Mouse (Mus musculus) CH12.LX (cell line): Measurements from ENCODE around the gene Atxn3.

Experiments
- CTCF ChIP-seq, 2 experiments: IDR thresholded peaks in 1 of 2; conservative IDR thresholded peaks in 1 of 2; 2 replicates each; pipeline ENCODE4 v1.5.1; 2011 to 2012; ENCODE audit warnings: low read depth in 2 of 2, low read length in 2 of 2, improper control_type of control experiment in 1 of 2, inconsistent platforms in 1 of 2, mild to moderate bottlenecking in 1 of 2, moderate library complexity in 1 of 2
- EP300 ChIP-seq: IDR thresholded peaks from 2 replicates; pipeline ENCODE4 v1.6.1; 2011; ENCODE audit warnings: low read length, improper control_type of control experiment
- ETS1 ChIP-seq: conservative IDR thresholded peaks from 2 replicates; pipeline ENCODE4 v1.6.1; 2012; ENCODE audit warnings: low read depth, mild to moderate bottlenecking, inconsistent platforms, low read length, improper control_type of control experiment, moderate library complexity
- GABPA ChIP-seq: IDR thresholded peaks from 2 replicates; pipeline ENCODE4 v1.6.1; 2012; ENCODE audit warnings: low read depth, low read length, improper control_type of control experiment, inconsistent platforms; ENCODE audit not compliant: insufficient replicate concordance
- HCFC1 ChIP-seq: IDR thresholded peaks from 2 replicates; pipeline ENCODE4 v1.6.1; 2012; ENCODE audit warnings: low read depth, mild to moderate bottlenecking, inconsistent platforms, low read length, improper control_type of control experiment
- MAFK ChIP-seq: IDR thresholded peaks from 2 replicates; pipeline ENCODE4 v1.6.1; 2011; ENCODE audit warnings: low read length, improper control_type of control experiment; ENCODE audit not compliant: insufficient replicate concordance
- MAX ChIP-seq: IDR thresholded peaks from 2 replicates; pipeline ENCODE4 v1.6.1; 2011; ENCODE audit warnings: low read length, improper control_type of control experiment
- MAZ ChIP-seq: IDR thresholded peaks from 2 replicates; pipeline ENCODE4 v1.6.1; 2012; ENCODE audit warnings: low read depth, mild to moderate bottlenecking, inconsistent platforms, low read length, improper control_type of control experiment, moderate library complexity
- NRF1 ChIP-seq: IDR thresholded peaks from 2 replicates; pipeline ENCODE4 v1.6.1; 2014; ENCODE audit warnings: low read depth, mild to moderate bottlenecking, inconsistent platforms, low read length, improper control_type of control experiment, moderate library complexity
- POLR2A ChIP-seq: IDR thresholded peaks from 2 replicates; pipeline ENCODE4 v1.6.1; 2011; ENCODE audit warnings: low read depth, mild to moderate bottlenecking, improper control_type of control experiment, low read length
- RCOR1 ChIP-seq: conservative IDR thresholded peaks from 2 replicates; pipeline ENCODE4 v1.6.1; 2012; ENCODE audit warnings: low read depth, mild to moderate bottlenecking, inconsistent platforms, low read length, improper control_type of control experiment
- SIN3A ChIP-seq: IDR thresholded peaks from 2 replicates; pipeline ENCODE4 v1.6.1; 2012; ENCODE audit warnings: low read length, improper control_type of control experiment, inconsistent platforms
- TCF12 ChIP-seq: IDR thresholded peaks from 2 replicates; pipeline ENCODE4 v1.6.1; 2014; ENCODE audit warnings: low read depth, mild to moderate bottlenecking, inconsistent platforms, low read length, improper control_type of control experiment
- USF1 ChIP-seq: IDR thresholded peaks from 2 replicates; pipeline ENCODE4 v1.6.1; 2014; ENCODE audit warnings: low read depth, mild to moderate bottlenecking, inconsistent platforms, low read length, improper control_type of control experiment

DNA sequence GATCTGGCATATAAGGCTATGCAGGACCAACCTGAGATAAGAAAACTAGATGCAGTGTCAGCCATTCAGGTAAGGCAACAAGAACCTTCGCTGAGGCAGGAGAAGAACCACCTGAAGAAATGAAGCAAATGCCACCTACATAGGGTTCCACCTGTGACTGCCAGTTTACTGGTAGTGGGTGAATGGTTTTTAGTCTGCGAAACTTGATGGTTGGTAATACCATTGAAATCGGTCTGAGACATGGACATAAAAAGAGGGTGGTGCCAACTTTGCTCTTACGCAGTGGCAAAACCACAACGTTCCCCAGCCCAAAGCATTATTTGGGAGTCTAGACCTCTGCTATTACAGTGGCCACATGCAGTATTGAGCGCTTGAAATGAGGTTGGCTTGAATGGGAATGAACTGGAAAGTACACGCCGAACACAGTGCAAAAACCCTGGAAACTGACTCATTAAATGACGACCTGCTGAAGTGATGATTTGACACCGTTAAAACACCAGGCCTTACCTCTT, 19.4 kb upstream of the Atxn3 start:
- TF ChIP-seq MAZ (no peak), POLR2A (no peak), EP300 (no peak), USF1 (no peak), MAFK (no peak), ETS1 (no peak), SIN3A (no peak), RCOR1 (no peak), HCFC1 (no peak), NRF1 (no peak), CTCF (conservative IDR thresholded peaks at IDR 0.05 in 1 of 2, IDR thresholded peaks at IDR 0.05 in 1 of 2; ENCODE audit: low read depth in 2 of 2, low read length in 2 of 2) (no peak), GABPA (no peak), MAX (no peak), TCF12 (no peak)
